Mouse (Mus musculus) forebrain, embryonic 14.5 days (tissue): ENCODE results near the gene Ptbp2. TPM values are rescaled to one million over a fixed set of nuclear protein-coding genes. Genes with fewer than 3 reads are reported as not detected.
A peak's percentile ranks its signal among the peaks of the same experiment; 100 is the strongest.

ENCODE experiments used
- ATAC-seq: fragments of 200-750 bp; cut with Nextera tagmentation; 2 replicates; pipeline ENCODE4 v1.8.0; 2017; ENCODE audit warnings: mild to moderate bottlenecking, moderate library complexity
- DNase-seq: peaks from one replicate; pipeline ENCODE4 v3.0.0-alpha.2; 2015; ENCODE audit warnings: low spot score
- H3K27ac ChIP-seq: fragments of 300-500 bp; sonication (generic); 2 replicates; pipeline ENCODE4 v1.5.1; 2014; ENCODE audit warnings: low read depth, mild to moderate bottlenecking, control low read depth, low read length, moderate library complexity
- H3K27me3 ChIP-seq: fragments of 300-500 bp; sonication (generic); replicated peaks from 2 replicates; pipeline ENCODE4 v1.6.1; 2014; ENCODE audit warnings: low read length, control low read depth, mixed read lengths; ENCODE audit not compliant: control insufficient read depth, insufficient read depth
- H3K36me3 ChIP-seq: fragments of 300-500 bp; sonication (generic); 2 replicates; pipeline ENCODE4 v1.6.1; 2014; ENCODE audit warnings: low read length, control low read depth; ENCODE audit not compliant: control insufficient read depth, insufficient read depth
- H3K4me1 ChIP-seq: fragments of 300-500 bp; sonication (generic); 2 replicates; pipeline ENCODE4 v1.6.1; 2014; ENCODE audit warnings: antibody characterized with exemption, low read length, control low read depth; ENCODE audit not compliant: control insufficient read depth, insufficient read depth
- H3K4me2 ChIP-seq: fragments of 300-500 bp; sonication (generic); 2 replicates; pipeline ENCODE4 v1.6.1; 2014; ENCODE audit warnings: mild to moderate bottlenecking, control low read depth, low read length
- H3K4me3 ChIP-seq: fragments of 300-500 bp; sonication (generic); 2 replicates; pipeline ENCODE4 v1.5.1; 2014; ENCODE audit warnings: low read depth, low read length, control low read depth
- H3K9ac ChIP-seq: fragments of 300-500 bp; sonication (generic); 2 replicates; pipeline ENCODE4 v1.6.1; 2014; ENCODE audit warnings: mild to moderate bottlenecking, low read length, control low read depth, moderate library complexity
- H3K9me3 ChIP-seq: fragments of 300-500 bp; sonication (generic); replicated peaks from 2 replicates; pipeline ENCODE4 v1.6.1; 2016; ENCODE audit warnings: low read length, control low read depth, mixed read lengths; ENCODE audit not compliant: control insufficient read depth
- WGBS: fragments of 180-500 bp; shearing (Covaris S2); extraction: QIAGEN DNeasy Blood & Tissue Kit; methylation state at CpG from one replicate; pipeline ENCODE4 v1.1.7; 2014; 5-methylcytosine and 5-hydroxymethylcytosine counted together
- microRNA-seq: library from miRNA; unstranded; fragments of <30 nt; microRNA quantifications from one replicate; pipeline ENCODE4, GENCODE M21; 2016
- polyA plus RNA-seq: library from polyadenylated mRNA; unstranded; fragments of >200 nt; fragmentation: Nextera tagmentation; extraction: Ambion mirVana; gene quantifications from 2 replicates; pipeline ENCODE4 v1.2.1, GENCODE M21; 2014

Ptbp2 gene
- polyA plus RNA-seq, 1 experiment from 2014 or later: 370 TPM

DNA sequence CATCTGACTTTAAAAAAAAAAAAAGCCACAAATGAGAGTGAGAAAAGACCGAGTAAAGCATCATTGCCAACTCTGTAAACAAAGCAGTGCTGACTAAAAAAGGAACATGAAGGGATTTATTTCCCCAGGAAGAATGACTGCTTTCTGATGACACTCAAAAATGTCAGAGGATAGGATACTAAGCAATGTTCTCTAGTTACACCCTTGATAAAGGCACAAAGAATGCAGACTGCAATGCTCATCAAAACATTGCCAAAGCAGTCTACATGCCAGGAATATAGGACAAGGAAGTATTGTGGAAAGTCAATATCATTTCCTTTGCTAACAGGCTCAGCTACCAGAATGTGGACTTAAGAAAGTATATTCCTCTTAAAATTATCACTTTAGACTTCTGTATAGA is 38.5 kb downstream of the Ptbp2 start:
- Histone ChIP-seq H3K9ac (no peak overlapping the region), H3K4me1 (no peaks in the 10 kb centered on the region), H3K4me3 (no peak overlapping the region), H3K27me3 (no peaks in the 10 kb centered on the region), H3K9me3 (no peaks in the 10 kb centered on the region), H3K36me3 (peaks cover 27% of the 10 kb centered on the region), H3K27ac (no peak overlapping the region), H3K4me2 (no peak overlapping the region)
- DNase-seq (no peak), ATAC-seq (no peak)
- 49% methylated on average over 1 of the region's 1 CpGs for WGBS

- Histone ChIP-seq H3K4me3 (no peak overlapping the region), H3K9me3 (no peaks in the 10 kb centered on the region), H3K4me1 (no peaks in the 10 kb centered on the region), H3K9ac (no peak overlapping the region), H3K27me3 (no peaks in the 10 kb centered on the region), H3K27ac (no peak overlapping the region), H3K4me2 (no peak overlapping the region), H3K36me3 (peaks cover 21% of the 10 kb centered on the region)
- no peak for ATAC-seq
- 85% methylated on average over 2 of the region's 2 CpGs for WGBS
- DNase-seq: no peak
Measured at GRCm38 (mm10) chr3:119729863-119730262, 54.4 kb downstream of the Ptbp2 start.

GRCm38 (mm10) chr3:119712066-119712465 is 72.2 kb downstream of the Ptbp2 start:
- Histone ChIP-seq H3K27me3 (no peaks in the 10 kb centered on the region), H3K4me1 (no peaks in the 10 kb centered on the region), H3K9me3 (no peaks in the 10 kb centered on the region), H3K4me3 (no peak overlapping the region), H3K9ac (no peak overlapping the region), H3K4me2 (no peak overlapping the region), H3K36me3 (peaks cover 5% of the 10 kb centered on the region; the same call in 1 of the 2 replicates), H3K27ac (no peak overlapping the region)
- DNase-seq (no peak), ATAC-seq (0 out of 2 replicates have a peak, but pooled peaks have one; percentile 17)
- WGBS: 97% methylated on average over 5 of the region's 5 CpGs

- no peak overlapping the region for H3K9ac ChIP-seq
- no peaks in the 10 kb centered on the region for H3K27me3 ChIP-seq
- H3K9me3 ChIP-seq: no peaks in the 10 kb centered on the region
- peaks cover 5% of the 10 kb centered on the region; the same call in 1 of the 2 replicates for H3K36me3 ChIP-seq
- 94% methylated on average over 3 of the region's 3 CpGs for WGBS
- no peaks in the 10 kb centered on the region for H3K4me1 ChIP-seq
- DNase-seq: no peak
- no peak overlapping the region for H3K27ac ChIP-seq
- no peak overlapping the region for H3K4me3 ChIP-seq
- no peak overlapping the region for H3K4me2 ChIP-seq
- ATAC-seq: peak; percentile 37; the same call in 1 of the 2 replicates
Measured at GRCm38 (mm10) chr3:119711503-119711902, 72.8 kb downstream of the Ptbp2 start.

- Histone ChIP-seq H3K9ac (no peak overlapping the region), H3K27me3 (no peaks in the 10 kb centered on the region), H3K36me3 (no peaks in the 10 kb centered on the region), H3K9me3 (no peaks in the 10 kb centered on the region), H3K4me2 (no peak overlapping the region), H3K4me1 (no peaks in the 10 kb centered on the region), H3K4me3 (no peak overlapping the region), H3K27ac (no peak overlapping the region)
- ATAC-seq (no peak), DNase-seq (no peak)
- WGBS: 82% methylated on average over 3 of the region's 3 CpGs
Measured at GRCm38 (mm10) chr3:119701467-119701866, 82.8 kb downstream of the Ptbp2 start.

GRCm38 (mm10) chr3:119684741-119685140 is 99.5 kb downstream of the Ptbp2 start:
- H3K9ac ChIP-seq: no peak overlapping the region
- H3K27me3 ChIP-seq: no peaks in the 10 kb centered on the region
- DNase-seq: peak; percentile 72
- no peak overlapping the region for H3K4me3 ChIP-seq
- no peak overlapping the region for H3K27ac ChIP-seq
- no peak overlapping the region for H3K4me2 ChIP-seq
- 43% methylated on average over 6 of the region's 6 CpGs for WGBS
- H3K36me3 ChIP-seq: no peaks in the 10 kb centered on the region
- no peaks in the 10 kb centered on the region for H3K9me3 ChIP-seq
- peaks cover 4% of the 10 kb centered on the region; the same call in 1 of the 2 replicates for H3K4me1 ChIP-seq
- peak; percentile 40; the same call in 1 of the 2 replicates for ATAC-seq

Small RNA genes lying within 50 kb of the gene (microRNA-seq; reads per million reads assigned to microRNA genes)
- gene Gm24744: not detected
